Mouse (Mus musculus) liver, embryonic 15.5 days (tissue): ENCODE data around the gene Pstpip1. TPM values are rescaled to one million over a fixed set of nuclear protein-coding genes. Genes with fewer than 3 reads are reported as not detected.

ENCODE experiments used
- ATAC-seq: fragments of 200-750 bp; cut with Nextera tagmentation; 2 replicates; pipeline ENCODE4 v1.8.0; 2017; ENCODE audit warnings: moderate number of reproducible peaks, mild to moderate bottlenecking, moderate library complexity; ENCODE audit not compliant: insufficient read depth
- H3K27ac ChIP-seq: fragments of 300-500 bp; sonication (generic); replicated peaks from 2 replicates; pipeline ENCODE4 v1.5.1; 2015; ENCODE audit warnings: mild to moderate bottlenecking, inconsistent platforms
- H3K27me3 ChIP-seq: fragments of 300-500 bp; sonication (generic); 2 replicates; pipeline ENCODE4 v1.6.1; 2015; ENCODE audit warnings: mild to moderate bottlenecking, inconsistent platforms
- H3K36me3 ChIP-seq: fragments of 300-500 bp; sonication (generic); replicated peaks from 2 replicates; pipeline ENCODE4 v1.6.1; 2015; ENCODE audit warnings: moderate library complexity, mild to moderate bottlenecking, inconsistent platforms
- H3K4me1 ChIP-seq: fragments of 300-500 bp; sonication (generic); replicated peaks from 2 replicates; pipeline ENCODE4 v1.6.1; 2015; ENCODE audit warnings: inconsistent platforms
- H3K4me2 ChIP-seq: fragments of 300-500 bp; sonication (generic); 2 replicates; pipeline ENCODE4 v1.6.1; 2015; ENCODE audit warnings: moderate library complexity, mild to moderate bottlenecking, inconsistent platforms
- H3K4me3 ChIP-seq: fragments of 300-500 bp; sonication (generic); replicated peaks from 2 replicates; pipeline ENCODE4 v1.5.1; 2015; ENCODE audit warnings: mild to moderate bottlenecking, inconsistent platforms
- H3K9ac ChIP-seq: fragments of 300-500 bp; sonication (generic); 2 replicates; pipeline ENCODE4 v1.6.1; 2015; ENCODE audit warnings: moderate library complexity, mild to moderate bottlenecking, inconsistent platforms
- H3K9me3 ChIP-seq: fragments of 300-500 bp; sonication (generic); replicated peaks from 2 replicates; pipeline ENCODE4 v1.6.1; 2016; ENCODE audit warnings: inconsistent platforms
- WGBS: fragments of 180-500 bp; shearing (Covaris S2); methylation state at CpG from one replicate; pipeline ENCODE4 v1.1.7; 2015; ENCODE audit warnings: mixed read lengths; ENCODE audit not compliant: insufficient replicate concordance; 5-methylcytosine and 5-hydroxymethylcytosine counted together
- polyA plus RNA-seq: library from polyadenylated mRNA; unstranded; fragments of >200 nt; fragmentation: Nextera tagmentation; extraction: Ambion mirVana; gene quantifications from 2 replicates; pipeline ENCODE4 v1.2.1, GENCODE M21; 2015

The Pstpip1 gene
- polyA plus RNA-seq, 1 experiment from 2014 or later, result 5.8 TPM

GRCm38 (mm10) chr9:56128331-56128730 is 38.6 kb downstream of the Pstpip1 start:
- Histone ChIP-seq H3K4me2 (no peak overlapping the region), H3K36me3 (no peaks in the 10 kb centered on the region), H3K9ac (no peak overlapping the region), H3K4me1 (no peaks in the 10 kb centered on the region), H3K27me3 (no peaks in the 10 kb centered on the region), H3K4me3 (no peak overlapping the region), H3K9me3 (no peaks in the 10 kb centered on the region), H3K27ac (no peak overlapping the region)
- ATAC-seq, result no peak
- 55% methylated on average over 9 of the region's 9 CpGs for WGBS

- Histone ChIP-seq H3K36me3 (no peaks in the 10 kb centered on the region), H3K9ac (no peak overlapping the region), H3K4me3 (no peak overlapping the region), H3K4me2 (no peak overlapping the region), H3K27ac (no peak overlapping the region), H3K4me1 (no peaks in the 10 kb centered on the region), H3K9me3 (no peaks in the 10 kb centered on the region), H3K27me3 (no peaks in the 10 kb centered on the region)
- 66% methylated on average over 3 of the region's 3 CpGs for WGBS
- no peak for ATAC-seq
Observed at GRCm38 (mm10) chr9:56129951-56130350, 40.2 kb downstream of the Pstpip1 start.

GRCm38 (mm10) chr9:56130536-56130935 is 40.8 kb downstream of the Pstpip1 start:
- no peaks in the 10 kb centered on the region for H3K9me3 ChIP-seq
- no peak overlapping the region for H3K9ac ChIP-seq
- no peaks in the 10 kb centered on the region for H3K4me1 ChIP-seq
- ATAC-seq, result no peak
- H3K4me2 ChIP-seq, result no peak overlapping the region
- H3K27me3 ChIP-seq, result no peaks in the 10 kb centered on the region
- no peak overlapping the region for H3K27ac ChIP-seq
- H3K4me3 ChIP-seq, result no peak overlapping the region
- 63% methylated on average over 4 of the region's 4 CpGs for WGBS
- H3K36me3 ChIP-seq, result no peaks in the 10 kb centered on the region

GRCm38 (mm10) chr9:56131813-56132525 is 42.2 kb downstream of the Pstpip1 start:
- no peak for ATAC-seq
- no peaks in the 10 kb centered on the region for H3K27me3 ChIP-seq
- 71% methylated on average over 10 of the region's 10 CpGs for WGBS
- H3K9ac ChIP-seq, result no peak overlapping the region
- no peak overlapping the region for H3K27ac ChIP-seq
- no peak overlapping the region for H3K4me3 ChIP-seq
- H3K4me1 ChIP-seq, result no peaks in the 10 kb centered on the region
- 0 out of 2 replicates have a peak, but pooled peaks cover 8% of the 10 kb centered on the region for H3K36me3 ChIP-seq
- H3K9me3 ChIP-seq, result no peaks in the 10 kb centered on the region
- H3K4me2 ChIP-seq, result no peak overlapping the region

- WGBS, result 75% methylated on average over 5 of the region's 5 CpGs
- ATAC-seq, result no peak
- Histone ChIP-seq H3K4me1 (no peaks in the 10 kb centered on the region), H3K36me3 (0 out of 2 replicates have a peak, but pooled peaks cover 8% of the 10 kb centered on the region), H3K27me3 (no peaks in the 10 kb centered on the region), H3K4me3 (no peak overlapping the region), H3K27ac (no peak overlapping the region), H3K9me3 (no peaks in the 10 kb centered on the region), H3K9ac (no peak overlapping the region), H3K4me2 (no peak overlapping the region)
Observed at GRCm38 (mm10) chr9:56133970-56134369, 44.2 kb downstream of the Pstpip1 start.

GRCm38 (mm10) chr9:56134614-56135013 is 44.9 kb downstream of the Pstpip1 start:
- Histone ChIP-seq H3K4me2 (no peak overlapping the region), H3K27ac (no peak overlapping the region), H3K36me3 (0 out of 2 replicates have a peak, but pooled peaks cover 8% of the 10 kb centered on the region), H3K9ac (no peak overlapping the region), H3K27me3 (no peaks in the 10 kb centered on the region), H3K4me3 (no peak overlapping the region), H3K4me1 (no peaks in the 10 kb centered on the region), H3K9me3 (no peaks in the 10 kb centered on the region)
- WGBS, result 88% methylated on average over 4 of the region's 4 CpGs
- no peak for ATAC-seq

GRCm38 (mm10) chr9:56135590-56136197 is 45.9 kb downstream of the Pstpip1 start:
- Histone ChIP-seq H3K27me3 (no peaks in the 10 kb centered on the region), H3K4me1 (no peaks in the 10 kb centered on the region), H3K4me3 (no peak overlapping the region), H3K27ac (no peak overlapping the region), H3K4me2 (no peak overlapping the region), H3K36me3 (0 out of 2 replicates have a peak, but pooled peaks cover 8% of the 10 kb centered on the region), H3K9me3 (no peaks in the 10 kb centered on the region), H3K9ac (no peak overlapping the region)
- 64% methylated on average over 4 of the region's 4 CpGs for WGBS
- ATAC-seq, result no peak

GRCm38 (mm10) chr9:56141776-56142175 is 52.0 kb downstream of the Pstpip1 start:
- Histone ChIP-seq H3K9ac (no peak overlapping the region), H3K27me3 (no peaks in the 10 kb centered on the region), H3K36me3 (0 out of 2 replicates have a peak, but pooled peaks cover 5% of the 10 kb centered on the region), H3K27ac (no peak overlapping the region), H3K4me1 (no peaks in the 10 kb centered on the region), H3K4me3 (no peak overlapping the region), H3K4me2 (no peak overlapping the region), H3K9me3 (no peaks in the 10 kb centered on the region)
- no peak for ATAC-seq
- 67% methylated on average over 9 of the region's 9 CpGs for WGBS

- ATAC-seq, result no peak
- Histone ChIP-seq H3K27ac (no peak overlapping the region), H3K9me3 (no peaks in the 10 kb centered on the region), H3K9ac (no peak overlapping the region), H3K27me3 (no peaks in the 10 kb centered on the region), H3K4me3 (no peak overlapping the region), H3K4me1 (no peaks in the 10 kb centered on the region), H3K36me3 (0 out of 2 replicates have a peak, but pooled peaks cover 4% of the 10 kb centered on the region), H3K4me2 (no peak overlapping the region)
- 79% methylated on average over 7 of the region's 7 CpGs for WGBS
Observed at GRCm38 (mm10) chr9:56144366-56145003, 54.7 kb downstream of the Pstpip1 start.

- H3K4me3 ChIP-seq, result no peak overlapping the region
- ATAC-seq, result no peak
Observed at GRCm38 (mm10) chr9:56146326-56146923, 56.7 kb downstream of the Pstpip1 start.

More at GRCm38 (mm10) chr9:56146326-56146923, 56.7 kb downstream of the Pstpip1 start:
- Histone ChIP-seq H3K27me3 (no peaks in the 10 kb centered on the region), H3K36me3 (no peaks in the 10 kb centered on the region), H3K9me3 (no peaks in the 10 kb centered on the region), H3K4me1 (no peaks in the 10 kb centered on the region), H3K9ac (no peak overlapping the region), H3K27ac (no peak overlapping the region), H3K4me2 (no peak overlapping the region)
- WGBS, result 83% methylated on average over 16 of the region's 16 CpGs
